Mouse (Mus musculus): ENCODE results near the gene Mgat4c. TPM values are rescaled to one million over a fixed set of nuclear protein-coding genes. Genes with fewer than 3 reads are reported as not detected.

Mgat4c gene
- total RNA-seq, 4 experiments from 2014 or later: not detected

Small RNA genes lying within 50 kb of the gene (microRNA-seq; reads per million reads assigned to microRNA genes)
- not detected for gene Mir3059
